Mouse (Mus musculus): ENCODE results near the gene Rabgef1.

GRCm38 (mm10) chr5:130196307-130196706 is 24.7 kb downstream of the Rabgef1 start:
- TF ChIP-seq MAFK (IDR thresholded peaks at IDR 0.05; ENCODE audit: borderline replicate concordance, low read depth, low read length) (no peak), CHD2 (IDR thresholded peaks at IDR 0.05; ENCODE audit: low read length) (no peak), E2F4 (IDR thresholded peaks at IDR 0.05; ENCODE audit: borderline replicate concordance, low read depth, low read length) (no peak), MYC (IDR thresholded peaks at IDR 0.05; ENCODE audit: low read depth, low read length) (no peak), POLR2A (IDR thresholded peaks at IDR 0.05; ENCODE audit: control insufficient read depth in 1 of 2, insufficient read depth in 1 of 2, low read depth in 1 of 2, low read length in 2 of 2, poor library complexity in 1 of 2) (no peak), RCOR1 (IDR thresholded peaks at IDR 0.05; ENCODE audit: low read depth, low read length) (no peak), CTCF (IDR thresholded peaks at IDR 0.05 in 2 of 3, conservative IDR thresholded peaks at IDR 0.05 in 1 of 3; ENCODE audit: control insufficient read depth in 1 of 3, insufficient read depth in 1 of 3, low read depth in 2 of 3, low read length in 3 of 3, poor library complexity in 1 of 3, severe bottlenecking in 1 of 3) (no peak), GATA1 (IDR thresholded peaks at IDR 0.05; ENCODE audit: low read depth, low read length) (no peak), SIN3A (IDR thresholded peaks at IDR 0.05; ENCODE audit: low read length) (no peak), USF2 (IDR thresholded peaks at IDR 0.05; ENCODE audit: borderline replicate concordance in 1 of 2, insufficient read depth in 1 of 2, low read depth in 1 of 2, low read length in 2 of 2) (no peak), CHD1 (IDR thresholded peaks at IDR 0.05; ENCODE audit: low read depth, low read length) (no peak), EP300 (IDR thresholded peaks at IDR 0.05; ENCODE audit: low read depth in 1 of 2, low read length in 2 of 2) (no peak), ETS1 (IDR thresholded peaks at IDR 0.05; ENCODE audit: low read depth, low read length) (no peak)

Measured in MEL (cell line).